Mouse (Mus musculus) embryonic fibroblast, embryonic 13.5 days (primary cell): ENCODE data around the gene Rhebl1.

Experiments used
- CTCF ChIP-seq: IDR thresholded peaks from 2 replicates; pipeline ENCODE4 v1.5.1; 2011; ENCODE audit warnings: mild to moderate bottlenecking, control low read depth, low read length, moderate library complexity, borderline replicate concordance; ENCODE audit not compliant: insufficient read depth
- POLR2A ChIP-seq: IDR thresholded peaks from 2 replicates; pipeline ENCODE4 v1.6.1; 2011; ENCODE audit warnings: low read depth, mild to moderate bottlenecking, control low read depth, low read length, moderate library complexity

GRCm38 (mm10) chr15:98891198-98891742 lies 3.1 kb downstream of the Rhebl1 start:
- TF ChIP-seq CTCF (no peak), POLR2A (no peak)
